Mouse (Mus musculus) limb, embryonic 10.5 days (tissue): Measurements from ENCODE around the gene Cd27. TPM values are rescaled to one million over a fixed set of nuclear protein-coding genes. Genes with fewer than 3 reads are reported as not detected.
A peak's percentile ranks its signal among the peaks of the same experiment; 100 is the strongest.

ENCODE experiments used
- DNase-seq: peaks from one replicate; pipeline ENCODE4 v3.0.0-alpha.2; 2017; ENCODE audit warnings: low spot score
- H3K27ac ChIP-seq: fragments of 300-500 bp; sonication (generic); 2 replicates; pipeline ENCODE4 v1.5.1; 2016; ENCODE audit warnings: mild to moderate bottlenecking
- H3K27me3 ChIP-seq: fragments of 300-500 bp; sonication (generic); 2 replicates; pipeline ENCODE4 v1.6.1; 2016; ENCODE audit warnings: low read depth, mild to moderate bottlenecking; ENCODE audit not compliant: poor library complexity, severe bottlenecking
- H3K36me3 ChIP-seq: fragments of 300-500 bp; sonication (generic); 2 replicates; pipeline ENCODE4 v1.6.1; 2016; ENCODE audit warnings: mild to moderate bottlenecking, moderate library complexity
- H3K4me1 ChIP-seq: fragments of 300-500 bp; sonication (generic); 2 replicates; pipeline ENCODE4 v1.6.1; 2016
- H3K4me3 ChIP-seq: fragments of 300-500 bp; sonication (generic); 2 replicates; pipeline ENCODE4 v1.5.1; 2016; ENCODE audit warnings: mild to moderate bottlenecking, moderate library complexity
- H3K9me3 ChIP-seq: fragments of 300-500 bp; sonication (generic); replicated peaks from 2 replicates; pipeline ENCODE4 v1.6.1; 2016; ENCODE audit warnings: mild to moderate bottlenecking
- WGBS: fragments of 180-500 bp; shearing (Covaris S2); methylation state at CpG from one replicate; pipeline ENCODE4 v1.1.7; 2016; 5-methylcytosine and 5-hydroxymethylcytosine counted together
- polyA plus RNA-seq: library from polyadenylated mRNA; unstranded; fragments of >200 nt; fragmentation: Nextera tagmentation; extraction: Ambion mirVana; gene quantifications from 2 replicates; pipeline ENCODE4 v1.2.1, GENCODE M21; 2016

The Cd27 gene
- polyA plus RNA-seq, 1 experiment from 2014 or later, result 1.6 TPM

DNA sequence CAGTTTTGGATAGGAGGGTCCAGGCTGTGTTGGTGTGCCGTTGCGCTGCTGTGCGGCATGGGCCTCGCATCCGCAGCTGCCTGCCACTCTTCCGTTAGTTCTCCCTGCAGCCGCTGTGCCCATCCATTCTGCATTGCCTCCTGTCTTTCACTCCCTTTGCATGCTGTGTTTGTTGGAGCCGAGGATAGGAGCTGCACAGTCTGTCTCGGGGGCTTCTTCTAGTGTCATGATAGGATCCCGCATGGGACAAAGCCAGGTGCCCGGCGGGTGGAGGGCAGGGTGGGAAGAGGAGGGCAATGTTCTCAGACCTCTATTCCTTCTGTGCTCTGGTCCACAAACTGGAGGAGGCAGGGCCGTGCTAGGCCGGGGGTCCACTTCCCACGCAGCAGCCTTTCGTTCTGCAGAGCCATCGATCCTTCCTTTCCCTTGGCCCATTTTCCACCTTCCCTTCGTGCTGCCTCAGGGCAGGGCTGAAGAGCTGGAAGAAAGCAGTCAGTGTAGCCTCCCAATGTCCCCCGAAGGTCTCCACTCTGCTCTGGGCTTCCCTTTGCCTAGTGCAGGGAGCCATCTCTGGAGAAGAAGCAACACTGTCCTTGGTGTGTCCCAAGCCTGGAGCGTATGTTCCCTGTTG lies 15.6 kb downstream of the Cd27 start:
- DNase-seq, result no peak
- no peak overlapping the region for H3K27ac ChIP-seq
- WGBS, result 92% methylated on average over 20 of the region's 20 CpGs
- no peaks in the 10 kb centered on the region for H3K9me3 ChIP-seq
- 0 out of 2 replicates have a peak, but pooled peaks cover 3% of the 10 kb centered on the region for H3K36me3 ChIP-seq
- no peak overlapping the region for H3K4me3 ChIP-seq
- peaks cover 2% of the 10 kb centered on the region for H3K4me1 ChIP-seq
- H3K27me3 ChIP-seq, result peaks cover 14% of the 10 kb centered on the region

DNA sequence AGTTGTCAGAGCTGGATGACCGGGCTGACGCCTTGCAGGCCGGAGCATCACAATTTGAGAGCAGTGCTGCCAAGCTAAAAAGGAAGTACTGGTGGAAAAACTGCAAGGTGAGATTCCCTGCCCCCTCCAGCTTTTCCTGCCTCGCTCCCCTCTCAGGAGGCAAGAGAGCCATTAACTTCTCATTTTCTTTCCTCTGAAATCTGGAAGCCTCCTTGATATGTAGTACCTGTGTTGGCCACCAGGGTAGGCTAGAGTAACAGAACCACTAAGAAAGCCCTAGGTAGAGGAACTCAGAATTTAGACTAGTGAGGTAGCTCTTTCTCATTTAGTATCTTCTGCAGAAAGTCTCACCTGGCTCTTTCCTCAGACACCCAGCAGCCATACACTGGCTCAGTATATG lies 17.8 kb downstream of the Cd27 start:
- Histone ChIP-seq H3K36me3 (0 out of 2 replicates have a peak, but pooled peaks cover 3% of the 10 kb centered on the region), H3K4me3 (no peak overlapping the region), H3K27ac (no peak overlapping the region), H3K9me3 (no peaks in the 10 kb centered on the region), H3K27me3 (peaks cover 19% of the 10 kb centered on the region), H3K4me1 (peaks cover 13% of the 10 kb centered on the region)
- DNase-seq, result no peak
- WGBS, result 76% methylated on average over 4 of the region's 4 CpGs

DNA sequence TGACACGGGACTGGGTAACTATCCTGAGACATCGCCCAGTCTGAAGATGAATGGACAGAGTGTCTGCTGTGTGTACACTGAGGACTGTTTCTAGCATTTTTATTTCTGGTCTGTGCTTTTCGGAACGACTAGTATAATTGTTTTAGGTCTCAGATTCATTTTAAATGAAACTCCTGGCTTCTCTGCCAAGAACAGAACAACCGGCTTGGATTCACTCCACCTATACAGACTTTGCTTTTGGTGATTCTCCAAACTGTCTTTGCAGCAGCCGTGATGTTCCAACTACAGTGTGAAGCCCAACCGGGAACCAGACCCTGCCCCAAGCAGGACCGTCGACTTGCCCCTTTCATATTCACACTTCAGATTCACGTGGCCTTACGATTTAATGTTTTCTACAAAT lies 18.9 kb downstream of the Cd27 start:
- Histone ChIP-seq H3K36me3 (0 out of 2 replicates have a peak, but pooled peaks cover under 1% of the 10 kb centered on the region), H3K4me3 (no peak overlapping the region), H3K9me3 (no peaks in the 10 kb centered on the region), H3K27ac (no peak overlapping the region), H3K4me1 (peaks cover 13% of the 10 kb centered on the region), H3K27me3 (peaks cover 30% of the 10 kb centered on the region)
- WGBS, result 90% methylated on average over 11 of the region's 11 CpGs
- DNase-seq, result no peak

DNA sequence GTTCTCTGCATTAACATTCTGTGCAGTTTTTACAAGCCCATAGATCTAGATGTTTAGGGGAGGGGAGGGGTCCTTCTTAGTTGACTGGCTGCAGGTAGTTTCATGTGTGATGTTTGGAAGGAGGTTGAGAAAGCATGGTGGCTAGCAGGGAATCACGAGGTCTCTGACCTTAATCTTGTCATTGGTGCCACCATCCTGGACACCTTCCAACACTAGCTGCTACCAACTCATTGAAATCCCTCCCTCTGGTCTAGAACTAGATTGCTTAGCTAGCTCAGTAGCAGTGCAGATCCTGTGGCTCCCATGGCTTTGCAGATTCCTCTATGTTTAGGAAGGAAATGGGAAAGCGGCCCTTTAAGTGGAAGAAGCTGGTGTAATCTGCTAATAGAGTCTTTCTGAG lies 19.9 kb downstream of the Cd27 start:
- no peak overlapping the region for H3K27ac ChIP-seq

DNA sequence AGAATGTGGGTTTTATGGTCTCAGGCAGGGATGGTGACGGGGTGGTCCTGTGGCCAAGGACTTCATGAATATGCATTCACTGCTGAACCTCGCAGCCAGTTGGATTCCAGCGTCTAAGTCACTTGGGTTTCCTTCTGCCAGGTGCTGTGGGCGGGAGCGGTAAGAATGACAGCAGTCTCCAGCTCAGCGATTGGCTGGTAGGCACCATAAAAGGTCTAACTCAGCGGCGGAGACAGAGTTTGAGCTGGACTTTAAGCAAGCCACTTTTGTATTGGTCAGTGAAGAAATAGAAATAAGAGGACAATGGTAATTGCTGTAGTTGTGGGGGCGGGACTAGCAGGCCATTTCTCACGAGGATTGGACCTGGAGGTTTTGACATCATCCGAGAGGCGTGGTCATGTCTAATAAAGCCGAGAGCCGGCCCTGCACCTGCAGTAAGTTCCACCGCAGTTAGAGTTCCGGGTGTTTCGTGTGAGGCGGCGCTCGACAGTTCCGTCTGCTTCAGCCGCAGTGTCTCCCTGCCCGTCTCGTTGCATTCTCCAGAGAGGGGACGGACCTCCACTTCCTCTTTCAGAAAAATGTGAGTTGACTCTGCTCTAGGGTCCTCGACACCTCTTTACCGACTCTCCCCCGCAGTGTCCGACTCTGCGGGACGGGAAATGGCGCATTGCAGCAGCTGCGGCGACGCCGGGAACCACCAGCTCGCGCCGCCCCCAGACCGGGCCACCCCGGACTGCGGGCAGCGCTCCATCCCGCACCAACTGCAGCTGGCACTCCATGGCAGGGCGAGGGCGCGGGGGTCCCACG lies 21.5 kb downstream of the Cd27 start, which contains the start of gene Vamp1:
TSS of gene Vamp1 (plus strand) at position 404 of the 807 bp plus-strand sequence.
- H3K36me3 ChIP-seq, result no peaks in the 10 kb centered on the region
- peak; percentile 86 for DNase-seq
- H3K27ac ChIP-seq, result peak within 1 kb of the TSS; percentile 86
- peaks cover 30% of the 10 kb centered on the region for H3K27me3 ChIP-seq
- no peaks in the 10 kb centered on the region for H3K9me3 ChIP-seq
- H3K4me1 ChIP-seq, result peaks cover 13% of the 10 kb centered on the region
- under 1% methylated on average over 48 of the region's 48 CpGs for WGBS
- H3K4me3 ChIP-seq, result peak within 1 kb of the TSS; percentile 82

More for the DNA sequence above, 19.9 kb downstream of the Cd27 start:
- no peak for DNase-seq
- Histone ChIP-seq H3K4me3 (no peak overlapping the region), H3K27me3 (peaks cover 30% of the 10 kb centered on the region), H3K4me1 (peaks cover 13% of the 10 kb centered on the region), H3K36me3 (no peaks in the 10 kb centered on the region), H3K9me3 (no peaks in the 10 kb centered on the region)
- WGBS, result 81% methylated on average over 2 of the region's 2 CpGs

DNA sequence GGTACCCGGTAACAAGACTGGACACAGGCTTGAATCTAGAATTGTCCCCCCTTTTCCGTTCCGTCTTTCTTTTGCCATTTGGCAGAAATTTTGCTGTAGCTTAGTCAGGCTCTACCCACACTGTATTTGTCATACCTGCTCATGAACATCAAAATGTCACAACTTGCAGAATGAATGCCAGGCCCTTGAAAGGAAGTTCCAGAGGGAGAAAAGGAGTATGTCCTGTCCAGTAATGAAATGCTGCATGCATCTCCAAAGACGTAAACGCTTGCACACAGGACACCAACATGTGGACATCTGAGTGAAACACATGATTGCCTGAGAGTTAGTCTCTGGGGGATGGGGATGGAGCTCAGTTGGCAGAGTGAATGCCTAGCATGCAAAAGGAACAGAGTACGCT lies 23.1 kb downstream of the Cd27 start:
- Histone ChIP-seq H3K4me1 (peaks cover 13% of the 10 kb centered on the region), H3K27ac (no peak overlapping the region), H3K4me3 (no peak overlapping the region), H3K9me3 (no peaks in the 10 kb centered on the region), H3K27me3 (peaks cover 30% of the 10 kb centered on the region), H3K36me3 (no peaks in the 10 kb centered on the region)
- no peak for DNase-seq
- 78% methylated on average over 6 of the region's 6 CpGs for WGBS

DNA sequence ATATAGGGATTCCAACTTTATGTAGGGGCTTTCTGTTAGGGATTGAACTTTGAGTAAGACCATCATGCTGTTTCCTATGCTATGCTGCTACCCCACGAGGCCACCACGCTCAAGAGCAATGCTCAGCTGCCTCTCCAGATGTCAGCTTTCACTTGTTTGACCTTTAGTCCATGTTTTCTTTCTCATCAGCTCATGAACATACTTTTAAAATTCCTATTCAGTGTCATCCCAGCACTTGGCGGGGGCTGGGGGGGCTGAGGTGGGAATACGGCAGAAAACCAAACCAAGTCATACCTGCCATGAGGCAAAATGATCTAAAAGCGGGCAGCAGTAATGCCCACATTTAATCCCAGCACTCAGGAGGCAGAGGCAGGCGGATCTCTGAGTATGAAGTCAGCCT lies 23.7 kb downstream of the Cd27 start:
- no peak for DNase-seq

DNA sequence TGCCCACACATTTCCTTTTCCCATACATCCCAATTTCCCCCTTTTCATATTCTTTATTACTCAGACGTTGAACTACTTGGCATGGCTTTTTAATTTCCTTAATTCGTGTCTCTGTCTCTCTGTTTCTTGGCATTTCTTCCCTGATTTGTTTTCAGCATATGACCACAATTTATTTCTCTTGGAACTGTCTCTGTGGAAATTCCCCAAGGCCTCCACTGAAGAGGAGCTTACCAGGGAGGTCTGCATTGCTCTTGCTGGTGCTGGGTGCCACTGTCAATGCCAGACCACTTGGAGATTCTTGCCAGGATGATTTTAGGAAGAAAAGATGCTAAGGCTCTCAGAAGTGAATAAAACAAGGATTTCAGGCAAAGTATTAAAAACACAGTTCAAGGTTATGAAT lies 24.2 kb downstream of the Cd27 start:
- WGBS, result 58% methylated on average over 2 of the region's 2 CpGs
- H3K4me3 ChIP-seq, result no peak overlapping the region
- H3K27ac ChIP-seq, result no peak overlapping the region
- no peak for DNase-seq
- no peaks in the 10 kb centered on the region for H3K36me3 ChIP-seq
- H3K9me3 ChIP-seq, result no peaks in the 10 kb centered on the region
- peaks cover 13% of the 10 kb centered on the region for H3K4me1 ChIP-seq
- H3K27me3 ChIP-seq, result peaks cover 29% of the 10 kb centered on the region

More for the DNA sequence above, 23.7 kb downstream of the Cd27 start:
- Histone ChIP-seq H3K36me3 (no peaks in the 10 kb centered on the region), H3K27me3 (peaks cover 30% of the 10 kb centered on the region), H3K4me3 (no peak overlapping the region), H3K4me1 (peaks cover 13% of the 10 kb centered on the region), H3K9me3 (no peaks in the 10 kb centered on the region), H3K27ac (no peak overlapping the region)
- 74% methylated on average over 6 of the region's 6 CpGs for WGBS

DNA sequence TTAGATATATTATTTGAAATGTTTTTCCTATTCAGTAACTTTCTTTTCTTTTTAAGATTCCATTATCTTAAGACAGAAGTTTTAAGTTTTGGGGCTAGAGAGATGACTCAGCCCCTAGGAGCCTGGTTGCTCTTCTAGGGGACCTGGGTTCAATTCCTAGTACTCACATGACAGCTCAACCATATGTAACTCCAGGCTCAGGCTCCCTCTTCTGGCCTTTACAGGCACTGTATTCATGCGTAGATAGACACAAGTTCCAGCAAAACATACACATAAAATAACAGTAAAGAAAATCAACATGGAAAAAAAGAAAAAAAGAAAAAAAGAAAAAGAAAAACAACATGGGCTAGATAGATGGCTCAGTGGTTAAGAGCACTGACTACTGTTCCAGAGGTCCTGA lies 26.4 kb downstream of the Cd27 start:
- Histone ChIP-seq H3K4me3 (no peak overlapping the region), H3K4me1 (peaks cover 4% of the 10 kb centered on the region; the same call in 1 of the 2 replicates), H3K36me3 (no peaks in the 10 kb centered on the region), H3K27me3 (peaks cover 17% of the 10 kb centered on the region; the same call in 1 of the 2 replicates), H3K27ac (no peak overlapping the region), H3K9me3 (no peaks in the 10 kb centered on the region)
- WGBS, result 97% methylated on average over 1 of the region's 1 CpGs
- DNase-seq, result no peak

DNA sequence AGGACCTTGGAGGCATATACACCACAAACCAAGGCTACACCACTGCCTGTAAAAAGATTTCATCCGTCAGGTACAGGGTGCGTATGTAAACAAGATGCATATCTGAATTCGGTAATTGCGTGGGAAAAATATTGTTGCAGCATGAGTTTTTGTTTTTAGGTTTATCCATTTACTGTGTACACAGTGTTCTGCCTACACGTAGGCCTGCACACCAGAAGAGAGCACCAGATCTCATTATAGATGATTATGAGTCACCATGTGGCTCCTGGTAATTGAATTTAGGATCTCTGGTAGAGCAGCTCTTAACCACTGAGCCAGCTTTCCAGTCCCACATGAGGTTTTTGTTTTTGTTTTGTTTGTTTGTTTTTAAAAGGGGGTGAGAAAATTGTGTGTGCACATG lies 39.6 kb downstream of the Cd27 start:
- no peaks in the 10 kb centered on the region for H3K27me3 ChIP-seq
- peaks cover 29% of the 10 kb centered on the region for H3K36me3 ChIP-seq
- H3K4me1 ChIP-seq, result peaks cover 12% of the 10 kb centered on the region
- WGBS, result 92% methylated on average over 5 of the region's 5 CpGs
- DNase-seq, result no peak
- H3K9me3 ChIP-seq, result no peaks in the 10 kb centered on the region
- no peak overlapping the region for H3K4me3 ChIP-seq
- no peak overlapping the region for H3K27ac ChIP-seq

DNA sequence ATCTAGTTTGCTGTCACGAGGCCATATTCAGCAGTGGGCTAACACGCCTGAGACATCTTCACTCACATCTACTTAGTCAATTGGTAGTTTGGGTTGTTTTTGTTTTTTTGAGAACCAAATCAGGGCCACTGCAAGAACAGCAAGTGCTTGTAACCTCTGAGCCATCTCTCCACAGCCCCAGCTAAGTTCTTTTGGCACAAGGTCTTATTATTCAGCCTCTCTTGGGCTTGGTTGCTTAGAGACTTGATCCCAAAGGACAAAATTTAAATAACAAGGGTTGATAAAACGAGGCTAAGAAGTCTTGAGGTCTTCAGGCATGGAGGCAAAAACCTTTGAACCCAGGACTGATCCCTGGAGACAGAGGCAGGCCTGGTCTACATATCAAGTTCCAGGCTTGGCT lies 40.5 kb downstream of the Cd27 start:
- peaks cover 12% of the 10 kb centered on the region for H3K4me1 ChIP-seq
- no peaks in the 10 kb centered on the region for H3K9me3 ChIP-seq
- H3K4me3 ChIP-seq, result no peak overlapping the region
- no peak overlapping the region for H3K27ac ChIP-seq
- no peak for DNase-seq
- no peaks in the 10 kb centered on the region for H3K27me3 ChIP-seq
- WGBS, result 69% methylated on average over 3 of the region's 3 CpGs
- peaks cover 29% of the 10 kb centered on the region for H3K36me3 ChIP-seq

DNA sequence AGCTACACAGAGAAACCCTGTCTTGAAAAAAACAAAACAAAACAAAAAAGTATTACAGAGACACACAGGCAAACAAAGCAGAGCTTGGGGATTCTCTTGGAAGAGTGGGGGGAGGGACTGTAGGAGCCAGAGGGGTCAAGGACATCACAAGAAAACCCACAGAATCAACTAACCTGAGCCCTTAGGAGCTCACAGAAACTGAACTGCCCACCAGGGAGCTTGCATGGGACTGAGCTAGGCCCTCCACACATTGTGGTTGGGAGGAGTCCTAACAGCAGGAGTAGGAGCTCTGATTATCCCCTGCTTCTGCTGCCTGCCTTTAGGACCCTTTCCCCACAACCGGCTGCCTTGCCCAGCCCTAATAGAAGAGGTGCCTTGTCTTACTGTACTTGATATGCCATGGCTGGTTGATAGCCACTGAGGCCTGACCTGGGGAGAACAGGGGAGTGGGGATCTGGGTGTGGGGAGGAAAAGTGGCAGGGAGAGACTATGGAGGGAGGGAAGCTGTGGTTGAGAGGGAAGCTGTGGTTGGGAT lies 41.2 kb downstream of the Cd27 start:
- no peak for DNase-seq
- Histone ChIP-seq H3K27me3 (no peaks in the 10 kb centered on the region), H3K27ac (no peak overlapping the region), H3K4me1 (peaks cover 12% of the 10 kb centered on the region), H3K4me3 (no peak overlapping the region), H3K9me3 (no peaks in the 10 kb centered on the region), H3K36me3 (peaks cover 29% of the 10 kb centered on the region)
- 27% methylated on average over 1 of the region's 1 CpGs for WGBS

DNA sequence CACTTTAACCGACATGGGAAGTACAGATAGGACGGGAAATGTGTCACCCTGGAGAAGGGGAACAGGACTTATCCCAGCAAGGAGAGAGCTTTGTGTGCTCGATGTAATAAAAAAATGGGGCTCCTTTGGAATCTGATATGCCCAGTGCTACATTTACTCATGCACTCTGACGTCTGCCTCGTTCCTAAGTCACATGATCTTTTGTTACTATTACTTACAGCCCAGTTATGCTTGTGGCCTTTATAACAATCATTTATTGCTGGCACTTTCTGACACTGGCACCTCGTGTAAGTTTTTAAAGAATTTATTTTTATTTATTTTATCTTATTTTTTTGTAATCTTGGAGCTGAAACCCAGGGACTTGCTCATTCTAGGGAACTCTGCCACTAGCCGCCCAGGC lies 43.4 kb downstream of the Cd27 start:
- Histone ChIP-seq H3K36me3 (peaks cover 46% of the 10 kb centered on the region), H3K9me3 (no peaks in the 10 kb centered on the region), H3K4me1 (peaks cover 21% of the 10 kb centered on the region), H3K4me3 (0 out of 2 replicates have a peak overlapping the region, but pooled peaks have one; percentile 6), H3K27ac (no peak overlapping the region), H3K27me3 (no peaks in the 10 kb centered on the region)
- no peak for DNase-seq
- WGBS, result 79% methylated on average over 7 of the region's 7 CpGs
